Mouse (Mus musculus): Measurements from ENCODE around the gene 1700011L22Rik. TPM values are rescaled to one million over a fixed set of nuclear protein-coding genes. Genes with fewer than 3 reads are reported as not detected.
A peak's percentile ranks its signal among the peaks of the same experiment; 100 is the strongest.

Gene 1700011L22Rik
- total RNA-seq, 2 experiments from 2014 or later: not detected

DNA sequence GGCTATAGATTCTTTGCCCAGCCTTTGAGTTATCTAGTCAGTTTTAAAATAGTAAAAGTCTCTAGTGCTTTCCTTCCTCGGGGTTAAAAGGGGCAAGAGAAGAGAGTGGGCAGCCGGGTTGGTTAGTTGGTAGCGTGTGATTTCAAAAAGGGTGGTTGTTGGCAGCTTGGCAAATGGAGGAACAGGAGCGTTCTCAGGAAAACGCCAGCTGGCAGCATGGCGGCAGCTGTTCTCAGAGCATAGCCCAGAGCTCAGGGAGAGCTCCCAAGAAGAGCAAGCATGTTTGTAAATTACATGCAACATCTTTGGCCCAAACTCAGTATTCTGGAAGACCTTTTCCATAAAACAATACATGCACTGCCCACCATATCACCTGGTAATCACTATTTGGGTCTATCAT, 5.4 kb upstream of the 1700011L22Rik start:
- intact Hi-C loops (cut with DNase I): no loop called here
- no peak for DNase-seq

- intact Hi-C loops (cut with DNase I): no loop called here
- DNase-seq: no peak
These were observed 4.9 kb downstream of the 1700011L22Rik start for GRCm38 (mm10) chr8:79243422-79243821.

DNA sequence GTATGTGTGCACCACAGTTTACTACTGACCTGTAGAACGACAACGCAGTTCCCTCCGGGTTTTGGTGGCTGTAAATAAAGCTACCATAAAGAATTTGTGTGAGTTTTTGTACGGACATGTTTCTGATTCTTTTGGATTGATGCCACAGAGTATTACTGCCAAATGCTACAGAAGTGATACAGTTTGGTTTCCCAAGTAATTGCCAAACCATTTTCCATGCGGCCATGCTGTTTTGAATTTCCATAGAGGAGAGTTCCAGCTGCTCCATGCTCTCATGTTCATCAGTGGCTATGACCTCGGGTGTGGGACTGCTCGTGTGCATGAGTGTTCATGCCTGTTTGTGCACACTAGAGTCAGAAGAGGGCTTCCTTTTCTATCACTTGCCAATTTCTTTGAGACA, 8.4 kb downstream of the 1700011L22Rik start:
- intact Hi-C loops (cut with DNase I): no loop called here
- DNase-seq: no peak

GRCm38 (mm10) chr8:79239320-79239719, 9.1 kb downstream of the 1700011L22Rik start:
- DNase-seq: no peak

DNA sequence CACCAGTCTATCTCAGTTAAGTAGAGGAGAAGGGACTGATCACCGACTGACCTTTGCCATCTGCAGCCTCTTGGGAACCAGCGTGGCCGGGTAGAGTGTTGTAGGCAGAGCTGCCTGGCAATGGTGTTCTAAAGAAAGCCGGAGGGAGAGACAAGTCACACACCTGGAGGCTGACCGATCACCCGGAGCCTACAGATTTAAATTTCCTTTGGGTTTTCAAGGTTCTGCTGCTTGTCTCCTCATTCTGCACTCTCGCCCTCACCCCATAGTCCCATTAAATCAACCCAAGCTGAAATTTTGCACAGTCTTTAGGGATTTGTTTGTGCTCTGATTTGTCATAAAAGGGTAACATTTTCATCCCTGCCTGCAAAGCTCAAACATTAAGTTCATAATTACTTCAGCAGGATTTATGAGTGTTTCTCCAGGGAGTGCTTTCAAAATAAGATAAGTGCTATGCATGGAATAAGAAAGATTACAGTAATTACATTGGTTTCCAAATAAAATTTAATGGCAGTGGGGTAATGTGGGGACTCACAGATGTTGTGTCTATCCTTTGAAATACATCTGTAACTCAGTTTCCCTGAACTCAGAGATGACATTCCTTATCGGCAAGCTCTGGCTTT, 19.0 kb downstream of the 1700011L22Rik start:
- no peak for DNase-seq
- intact Hi-C loops (cut with DNase I): no loop called here

More at GRCm38 (mm10) chr8:79239320-79239719, 9.1 kb downstream of the 1700011L22Rik start:
- intact Hi-C loops (cut with DNase I): no loop called here

DNA sequence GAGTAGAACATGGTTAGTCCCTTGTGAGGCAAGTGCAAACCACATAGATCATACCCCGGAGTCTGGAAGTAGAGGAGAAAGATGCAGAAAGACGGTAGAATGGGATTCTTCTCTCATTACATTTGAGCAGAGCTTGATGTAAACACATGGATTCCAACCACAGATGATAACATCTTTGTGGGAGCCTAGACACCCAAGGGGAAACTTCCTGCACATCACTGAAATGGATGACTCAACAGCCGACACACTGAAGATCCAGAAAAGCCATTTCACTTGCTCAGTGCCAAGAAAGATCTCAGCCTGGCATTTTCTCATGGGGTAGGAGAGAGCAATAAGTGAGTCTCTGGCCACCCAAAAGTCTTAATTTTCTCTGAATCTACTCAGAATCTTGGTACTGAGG, 20.5 kb downstream of the 1700011L22Rik start:
- no peak for DNase-seq
- intact Hi-C loops (cut with DNase I): no loop called here

- intact Hi-C loops (cut with DNase I): no loop called here
- DNase-seq: no peak
These were observed 21.2 kb downstream of the 1700011L22Rik start for GRCm38 (mm10) chr8:79227194-79227593.

- intact Hi-C loops (cut with DNase I): no loop called here
- no peak for DNase-seq
These were observed 22.3 kb downstream of the 1700011L22Rik start for GRCm38 (mm10) chr8:79226046-79226445.

- intact Hi-C loops (cut with DNase I): no loop called here
These were observed 22.8 kb downstream of the 1700011L22Rik start for GRCm38 (mm10) chr8:79225586-79225985.

GRCm38 (mm10) chr8:79224363-79224762, 24.0 kb downstream of the 1700011L22Rik start:
- intact Hi-C loops (cut with DNase I): no loop called here
- no peak for DNase-seq

More at GRCm38 (mm10) chr8:79225586-79225985, 22.8 kb downstream of the 1700011L22Rik start:
- DNase-seq: no peak

GRCm38 (mm10) chr8:79222752-79223141, 25.6 kb downstream of the 1700011L22Rik start:
- DNase-seq: no peak
- intact Hi-C loops (cut with DNase I): no loop called here

DNA sequence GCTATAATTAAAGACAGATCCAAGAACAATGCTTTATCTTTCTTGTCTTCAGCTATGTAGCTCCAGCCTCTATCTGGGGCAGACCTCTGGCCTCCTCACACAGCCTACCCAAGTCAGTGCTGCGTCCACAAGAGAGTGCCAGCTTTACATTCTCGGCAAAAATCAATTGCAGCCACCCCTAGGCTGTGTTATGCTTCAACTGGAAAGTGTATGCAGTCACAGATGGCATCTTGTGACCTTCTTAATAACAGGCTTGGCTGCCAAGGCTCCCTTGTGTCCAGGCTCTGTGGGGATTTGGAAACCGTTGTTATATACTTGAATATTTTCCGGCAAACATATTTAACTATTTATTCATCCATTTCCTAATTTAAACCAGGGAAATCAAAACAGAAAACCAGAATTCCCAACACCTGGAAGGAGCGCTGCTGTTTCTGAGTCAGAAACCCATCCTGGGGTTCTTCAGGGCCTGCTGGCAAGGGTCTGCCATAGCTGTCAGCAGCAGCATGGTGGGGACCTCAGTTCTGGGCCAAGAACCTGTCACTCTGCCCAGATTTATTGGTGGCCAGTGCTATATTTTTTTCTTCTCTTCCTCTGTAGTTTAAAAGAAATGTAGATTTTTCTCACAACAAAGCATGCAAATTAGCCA, 26.1 kb downstream of the 1700011L22Rik start:
- intact Hi-C loops (cut with DNase I): no loop called here
- DNase-seq: peak in 1 of 2 experiments; percentile 14

DNA sequence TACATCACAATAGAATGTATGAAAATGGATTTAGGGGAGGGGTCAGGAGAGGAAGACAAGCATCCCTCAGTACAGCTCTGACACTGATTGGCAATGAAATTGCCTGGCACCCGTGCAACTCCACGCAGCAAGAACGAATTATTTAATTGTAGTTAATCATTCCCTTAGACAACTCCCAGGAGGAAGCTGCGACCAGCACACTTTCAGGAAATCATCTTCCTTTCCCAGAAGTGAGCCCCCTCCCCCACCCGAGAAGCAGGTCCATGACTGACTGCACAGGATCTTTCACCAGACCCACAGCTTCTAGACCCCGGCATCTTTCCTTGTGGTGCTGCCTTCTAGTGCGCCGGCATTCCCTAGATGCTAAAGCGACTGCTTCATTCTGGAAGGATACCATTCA, 36.7 kb downstream of the 1700011L22Rik start:
- DNase-seq: no peak
- intact Hi-C loops (cut with DNase I): loop anchor here (5.0 kb wide), 1 partner anchor 81 kb away; the partner anchor contains the start of gene Mmaa

DNA sequence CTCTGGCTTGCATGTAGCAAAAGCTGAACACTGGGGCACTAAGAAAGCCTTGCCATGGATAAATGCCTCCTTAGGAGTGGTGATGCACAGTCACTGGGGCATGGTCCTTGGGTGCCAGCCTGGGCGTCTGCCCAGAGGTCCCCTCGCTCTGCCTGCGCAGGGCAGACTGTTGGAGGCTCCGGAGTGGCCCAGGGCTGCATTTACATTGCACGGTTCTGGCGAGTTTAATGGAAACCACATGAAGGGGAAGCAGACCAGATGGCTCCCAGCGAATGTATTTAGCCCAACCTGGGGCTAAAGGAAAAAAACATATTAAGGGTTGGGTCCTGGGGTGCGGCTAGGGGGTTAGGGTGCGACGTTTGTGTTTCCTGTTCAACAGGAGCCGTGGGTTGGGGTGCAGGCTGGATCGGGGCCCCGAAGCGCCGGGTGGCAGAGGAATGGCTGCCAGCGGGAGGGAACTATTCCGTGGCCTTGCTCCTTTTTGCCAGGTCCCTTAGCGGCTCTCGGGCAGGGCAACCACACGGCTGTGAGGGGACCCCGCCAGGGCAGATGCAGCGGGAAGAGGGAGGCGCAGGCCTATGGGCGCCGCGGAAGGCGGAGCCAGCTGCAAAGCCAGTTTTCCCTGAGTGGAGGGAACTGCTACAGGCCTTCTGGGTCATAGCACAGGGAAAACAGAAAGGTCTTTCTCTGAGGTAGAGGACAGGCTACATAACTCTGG, 38.6 kb downstream of the 1700011L22Rik start:
- intact Hi-C loops (cut with DNase I): loop anchor here (5.0 kb wide), 2 partner anchors 63 to 83 kb away; partner anchors contain the start of gene Mmaa
- peak; percentile 48 to 50 for DNase-seq

- DNase-seq: peak in 1 of 2 experiments; percentile 40
- intact Hi-C loops (cut with DNase I): loop anchor here (5.0 kb wide), 1 partner anchor 63 kb away; no protein-coding TSS in a partner anchor
These were observed 39.4 kb downstream of the 1700011L22Rik start for GRCm38 (mm10) chr8:79208691-79209640.

DNA sequence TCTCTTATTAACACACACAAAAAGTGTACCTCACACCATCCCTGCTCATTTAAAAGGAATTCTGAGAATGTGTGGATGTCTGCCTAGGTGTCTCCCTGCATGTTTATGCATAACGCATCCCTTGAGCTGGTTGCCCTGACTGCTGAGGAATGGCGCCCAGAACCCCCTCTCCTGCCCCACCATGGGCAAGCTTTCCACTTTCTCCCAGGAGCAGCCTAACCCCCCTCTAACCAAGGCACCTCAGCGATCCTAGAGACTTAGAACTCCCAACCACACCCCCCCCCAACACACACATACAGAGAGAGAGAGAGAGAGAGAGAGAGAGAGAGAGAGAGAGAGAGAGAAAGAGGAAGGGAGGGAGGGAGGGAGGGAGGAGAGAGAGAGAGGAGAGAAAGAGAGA, 40.2 kb downstream of the 1700011L22Rik start:
- DNase-seq: no peak
- intact Hi-C loops (cut with DNase I): loop anchor here (5.0 kb wide), 1 partner anchor 64 kb away; no protein-coding TSS in a partner anchor

DNA sequence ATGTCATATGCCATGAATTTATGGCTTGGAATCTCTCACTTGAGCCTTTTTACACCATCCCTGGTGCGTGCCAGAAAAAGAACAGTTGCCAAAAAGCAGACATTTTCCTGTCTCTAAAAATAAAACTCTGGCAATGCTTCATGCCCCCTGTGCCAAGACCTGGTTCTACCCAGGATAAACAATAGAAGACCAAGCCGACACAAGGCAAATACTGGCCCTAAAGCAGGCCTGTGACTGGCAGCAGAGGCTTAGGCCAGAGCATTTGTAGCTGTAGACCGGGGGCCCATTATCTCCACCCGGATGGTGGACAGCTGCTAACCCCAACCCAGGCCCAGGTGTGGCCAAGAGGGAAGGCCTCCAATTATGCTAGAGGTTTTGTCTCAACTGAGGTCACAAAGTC, 41.5 kb downstream of the 1700011L22Rik start:
- intact Hi-C loops (cut with DNase I): loop anchor here (5.0 kb wide), 1 partner anchor 65 kb away; no protein-coding TSS in a partner anchor
- peak; percentile 26 to 68 for DNase-seq

- intact Hi-C loops (cut with DNase I): no loop called here
- no peak for DNase-seq
These were observed 46.8 kb downstream of the 1700011L22Rik start for GRCm38 (mm10) chr8:79201446-79202147.

DNA sequence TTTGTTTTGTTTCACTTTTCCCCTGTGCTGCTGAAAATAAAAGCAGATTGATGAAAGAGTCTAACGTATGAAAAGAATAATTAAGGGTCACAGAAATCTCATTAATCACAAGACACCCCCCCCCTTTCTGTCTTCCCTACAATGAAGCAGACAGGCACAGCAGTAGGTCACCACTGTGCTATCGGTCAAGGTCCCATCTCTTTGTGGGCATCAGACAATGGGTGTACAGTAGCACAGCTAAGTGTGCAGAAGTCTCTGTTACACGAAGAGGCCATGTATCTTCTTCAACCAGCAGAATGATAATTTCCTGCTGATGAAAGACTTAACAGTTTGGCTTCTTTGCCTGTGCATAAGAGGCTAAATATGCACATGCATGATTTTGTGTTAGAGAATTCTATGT, 49.7 kb downstream of the 1700011L22Rik start:
- DNase-seq: no peak
- intact Hi-C loops (cut with DNase I): no loop called here

Data from heart, postnatal 14 days (tissue).